Mouse (Mus musculus) E14TG2a.4 (cell line): ENCODE measurements around the gene Phldb1.

Source experiments
- CTCF ChIP-seq: conservative IDR thresholded peaks from 2 replicates; pipeline ENCODE4 v1.5.1; 2014; ENCODE audit warnings: low read length
- POU5F1 ChIP-seq: IDR thresholded peaks from 2 replicates; pipeline ENCODE4 v1.6.1; 2014; ENCODE audit warnings: low read length, borderline replicate concordance

- TF ChIP-seq CTCF (no peak), POU5F1 (no peak)
These were observed 13.7 kb downstream of the Phldb1 start for GRCm38 (mm10) chr9:44721154-44721876.
